Mouse (Mus musculus) left cerebral cortex, postnatal 10 days (tissue): ENCODE measurements around the gene Zfp362. TPM values are rescaled to one million over a fixed set of nuclear protein-coding genes. Genes with fewer than 3 reads are reported as not detected.

Source experiments
- total RNA-seq, 2 experiments: library from RNA; stranded (reverse); gene quantifications; 2 replicates each; pipeline ENCODE4 v1.2.3; 2021

Gene Zfp362
- total RNA-seq, 2 experiments from 2014 or later, result 43.4 to 45.5 TPM

Other genes starting within 250 kb of the Zfp362 start
- gene Zscan20, start 195.9 kb downstream of the Zfp362 start, total RNA-seq, result 1 to 10 TPM; 6.3 to 7.9 TPM
- gene Tlr12, start 187.4 kb downstream of the Zfp362 start, total RNA-seq, result 1 to 10 TPM; 1.1 to 1.5 TPM
- 10 to 100 TPM; 65.1 to 71.4 TPM for gene Phc2, start 151.3 kb downstream of the Zfp362 start, total RNA-seq
- under 1 TPM; 0.45 to 0.47 TPM for gene A3galt2, start 50.7 kb downstream of the Zfp362 start, total RNA-seq
- 10 to 100 TPM; 30.2 to 31.2 TPM for gene Trim62, start 77.5 kb upstream of the Zfp362 start, total RNA-seq
- 10 to 100 TPM; 30.3 to 36.3 TPM for gene Azin2, start 156.4 kb upstream of the Zfp362 start, total RNA-seq
- gene Ak2, start 185.9 kb upstream of the Zfp362 start, total RNA-seq, result 10 to 100 TPM; 30.5 to 30.7 TPM